Mouse (Mus musculus) olfactory bulb, adult 2 months (tissue): ENCODE measurements around the gene Fabp1. TPM values are rescaled to one million over a fixed set of nuclear protein-coding genes. Genes with fewer than 3 reads are reported as not detected.

Experiments used
- H3K27ac ChIP-seq: fragments of 200-500 bp; 2 replicates; pipeline ENCODE4 v1.5.1; 2012; ENCODE audit warnings: low read depth, low read length; ENCODE audit not compliant: insufficient read depth
- H3K4me1 ChIP-seq: fragments of 200-500 bp; 2 replicates; pipeline ENCODE4 v1.6.1; 2012; ENCODE audit warnings: low read length; ENCODE audit not compliant: control insufficient read depth, insufficient read depth
- H3K4me3 ChIP-seq: fragments of 200-500 bp; 2 replicates; pipeline ENCODE4 v1.5.1; 2012; ENCODE audit warnings: mild to moderate bottlenecking, low read depth, low read length, moderate library complexity; ENCODE audit not compliant: insufficient read depth
- CTCF ChIP-seq: fragments of 200-500 bp; IDR thresholded peaks from 2 replicates; pipeline ENCODE4 v1.5.1; 2012; ENCODE audit warnings: low read depth, mild to moderate bottlenecking, low read length, moderate library complexity; ENCODE audit not compliant: insufficient read depth
- POLR2A ChIP-seq: fragments of 200-500 bp; IDR thresholded peaks from 2 replicates; pipeline ENCODE4 v1.6.1; 2012; ENCODE audit warnings: mild to moderate bottlenecking, low read depth, low read length, moderate library complexity; ENCODE audit not compliant: insufficient read depth
- WGBS: fragments of 180-500 bp; shearing (Covaris S2); methylation state at CpG from one replicate; pipeline ENCODE4 v1.1.7; 2018; 5-methylcytosine and 5-hydroxymethylcytosine counted together
- polyA plus RNA-seq: library from polyadenylated mRNA; stranded (reverse); fragments of >200 nt; gene quantifications from 2 replicates; pipeline ENCODE4 v1.2.4, GENCODE M21; 2012; ENCODE audit warnings: low replicate concordance; ENCODE audit not compliant: missing spikeins, insufficient read depth, insufficient read length

The Fabp1 gene
- not detected in 2 replicates for polyA plus RNA-seq

DNA sequence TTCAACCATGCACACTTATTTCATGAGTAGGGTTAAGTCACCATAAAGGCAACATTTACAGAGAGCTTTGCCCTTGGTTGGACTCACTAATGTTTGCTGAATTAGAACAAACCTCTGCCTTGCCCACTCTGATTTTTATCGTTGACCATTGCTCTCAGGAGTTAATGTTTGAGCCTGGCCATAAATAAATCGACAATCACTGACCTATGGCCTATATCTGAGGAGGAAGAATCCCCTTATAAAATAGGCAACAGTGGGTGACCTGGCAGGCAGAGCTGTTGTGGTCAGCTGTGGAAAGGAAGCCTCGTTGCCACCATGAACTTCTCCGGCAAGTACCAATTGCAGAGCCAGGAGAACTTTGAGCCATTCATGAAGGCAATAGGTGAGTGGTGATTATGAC lies at the start of gene Fabp1:
TSS of gene Fabp1 (plus strand) at position 216 of the 400 bp plus-strand sequence.
- WGBS: 87% methylated on average over 4 of the region's 4 CpGs

DNA sequence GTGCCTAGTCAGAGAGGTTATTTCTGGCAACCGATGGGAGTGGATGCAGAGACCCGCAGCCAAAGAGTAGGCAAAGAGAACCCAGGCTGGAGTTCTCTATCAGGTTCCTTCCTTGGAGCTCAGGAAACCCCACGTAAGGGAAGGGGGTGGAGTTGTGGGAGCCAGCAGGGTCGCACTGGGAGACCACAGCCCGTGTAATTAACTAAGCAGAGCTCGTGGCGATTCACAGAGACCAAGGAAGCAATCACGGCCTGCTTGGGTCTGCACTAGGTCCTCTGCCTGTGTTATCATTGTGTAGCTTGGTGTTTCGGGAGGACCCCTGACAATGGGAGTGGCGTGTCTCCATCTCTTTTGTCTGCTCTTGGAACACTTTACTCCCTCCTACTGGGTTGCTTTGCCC lies 48.5 kb upstream of the Fabp1 start:
- H3K27ac ChIP-seq: no peak overlapping the region
- H3K4me1 ChIP-seq: no peaks in the 10 kb centered on the region
- WGBS: 48% methylated on average over 10 of the region's 10 CpGs
- no peak overlapping the region for H3K4me3 ChIP-seq
- no peak for TF ChIP-seq POLR2A
- no peak for TF ChIP-seq CTCF

More for the DNA sequence above, at the start of gene Fabp1:
- TF ChIP-seq CTCF: no peak
- TF ChIP-seq POLR2A: no peak
- Histone ChIP-seq H3K4me3 (no peak within 1 kb of the TSS), H3K27ac (no peak within 1 kb of the TSS), H3K4me1 (no peaks in the 10 kb centered on the region)

DNA sequence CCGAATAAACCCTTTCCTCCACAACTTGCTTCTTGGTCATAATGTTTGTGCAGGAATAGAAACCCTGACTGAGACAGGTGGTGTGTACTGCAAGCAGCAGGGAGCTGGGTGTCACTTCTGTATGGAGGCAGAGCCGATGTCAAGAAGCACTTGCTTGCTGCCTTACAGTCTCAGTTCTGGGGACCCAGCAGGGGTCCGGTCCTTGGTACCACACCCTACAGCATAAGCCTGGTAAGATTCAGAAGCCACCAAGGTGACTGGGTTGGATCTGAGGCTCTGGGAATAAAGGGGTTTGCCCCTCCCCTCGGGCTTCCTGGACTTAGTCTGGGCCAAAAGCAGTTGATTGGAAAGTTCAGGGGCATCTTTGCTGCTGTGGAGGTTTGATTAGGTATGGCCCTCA lies 46.1 kb upstream of the Fabp1 start:
- TF ChIP-seq CTCF (no peak), POLR2A (no peak)
- Histone ChIP-seq H3K27ac (no peak overlapping the region), H3K4me1 (no peaks in the 10 kb centered on the region), H3K4me3 (no peak overlapping the region)
- WGBS: 83% methylated on average over 4 of the region's 4 CpGs

DNA sequence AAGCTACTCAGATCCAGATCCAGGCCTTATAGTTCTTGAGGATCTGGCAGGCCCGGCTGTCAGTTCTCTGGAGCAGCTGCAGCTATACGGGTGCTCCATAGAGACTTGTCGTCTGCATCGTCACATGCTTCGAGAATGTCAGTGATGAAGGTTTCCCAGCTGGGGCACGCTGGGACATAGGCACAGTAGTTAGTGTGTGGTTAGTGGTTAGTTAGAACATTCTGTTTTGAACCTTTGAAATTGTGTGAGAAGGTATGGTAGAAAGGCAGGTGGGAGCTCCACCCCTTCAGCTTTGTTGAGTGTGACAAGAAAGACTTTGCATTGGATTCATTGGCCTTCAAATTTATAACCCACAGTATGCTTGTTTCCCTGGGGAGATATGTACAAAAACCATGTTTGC lies 44.8 kb upstream of the Fabp1 start:
- H3K4me1 ChIP-seq: no peaks in the 10 kb centered on the region
- TF ChIP-seq CTCF: no peak
- no peak for TF ChIP-seq POLR2A
- H3K27ac ChIP-seq: no peak overlapping the region
- no peak overlapping the region for H3K4me3 ChIP-seq
- 93% methylated on average over 6 of the region's 6 CpGs for WGBS

DNA sequence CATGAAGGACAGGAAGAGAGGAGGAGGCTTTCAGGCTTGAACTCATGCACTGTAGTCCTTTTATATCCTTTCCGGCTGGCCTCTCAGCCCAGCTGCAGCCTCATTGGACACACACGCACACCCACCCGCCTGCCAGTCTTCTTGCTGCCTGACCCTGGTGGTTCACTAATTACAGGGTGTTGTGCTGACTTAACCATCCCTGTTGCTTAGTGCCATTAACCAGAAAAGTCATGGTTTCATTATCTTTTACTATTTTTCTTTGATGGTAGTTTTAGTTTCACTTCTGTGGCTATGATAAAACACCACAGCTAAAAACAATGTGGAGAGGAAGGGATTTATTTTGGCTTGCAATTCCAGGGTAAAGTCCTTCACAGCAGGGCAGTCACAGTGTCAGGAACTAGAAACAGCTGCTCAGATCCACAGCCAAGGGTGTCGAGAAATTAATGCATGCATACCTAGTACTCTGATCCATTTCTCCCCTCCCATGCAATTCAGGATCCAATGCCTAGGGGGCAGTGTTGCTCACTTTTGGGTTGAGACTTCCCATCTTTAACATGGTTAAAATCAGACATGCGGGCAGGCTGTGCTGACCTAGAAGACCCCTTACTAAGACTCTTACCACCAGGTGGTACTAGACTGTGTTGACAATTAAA lies 42.8 kb upstream of the Fabp1 start:
- no peaks in the 10 kb centered on the region for H3K4me1 ChIP-seq
- 48% methylated on average over 5 of the region's 5 CpGs for WGBS
- H3K27ac ChIP-seq: no peak overlapping the region
- H3K4me3 ChIP-seq: no peak overlapping the region
- TF ChIP-seq CTCF (no peak), POLR2A (no peak)

DNA sequence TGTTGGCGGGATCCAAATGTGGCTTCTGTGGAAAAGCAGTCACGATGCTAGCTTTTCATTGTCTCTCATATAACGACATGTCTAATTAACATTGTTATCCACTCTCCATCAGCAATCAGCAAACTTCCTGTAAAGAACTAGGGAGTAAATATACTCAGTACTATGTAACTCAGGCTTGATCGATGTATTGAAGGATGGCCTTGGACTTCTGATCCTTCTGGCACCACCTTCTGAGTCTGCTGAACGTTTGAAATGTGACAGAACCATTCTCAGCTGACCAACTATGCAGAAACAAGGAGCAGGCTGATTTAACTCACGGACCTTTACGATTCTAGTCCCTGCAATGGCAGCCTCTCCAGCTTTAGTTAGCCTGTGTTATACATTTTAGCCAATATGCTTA lies 38.3 kb upstream of the Fabp1 start:
- WGBS: 56% methylated on average over 7 of the region's 7 CpGs
- Histone ChIP-seq H3K4me3 (no peak overlapping the region), H3K4me1 (no peaks in the 10 kb centered on the region), H3K27ac (no peak overlapping the region)
- no peak for TF ChIP-seq CTCF
- TF ChIP-seq POLR2A: no peak

DNA sequence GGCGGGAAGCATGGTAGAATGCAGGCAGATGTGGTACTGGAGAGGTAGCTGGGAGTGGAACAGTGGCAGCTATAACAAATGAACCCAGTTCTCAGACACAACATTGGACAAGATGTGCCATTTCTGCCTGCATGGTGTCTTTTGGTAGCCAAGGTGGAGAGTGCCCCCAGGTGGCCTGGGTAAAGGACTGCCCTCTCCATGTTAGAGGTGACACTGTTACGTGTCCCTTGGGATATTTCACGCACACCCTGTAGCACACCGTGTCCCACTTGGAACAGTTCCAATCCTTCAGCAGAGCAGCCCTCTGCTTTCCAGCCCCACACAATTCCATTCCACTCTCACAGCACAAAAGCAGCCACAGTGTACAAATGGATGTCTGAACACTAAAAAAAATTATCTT lies 37.4 kb upstream of the Fabp1 start:
- no peak overlapping the region for H3K27ac ChIP-seq
- H3K4me1 ChIP-seq: no peaks in the 10 kb centered on the region
- TF ChIP-seq POLR2A: no peak
- no peak for TF ChIP-seq CTCF
- WGBS: 41% methylated on average over 4 of the region's 4 CpGs
- no peak overlapping the region for H3K4me3 ChIP-seq

DNA sequence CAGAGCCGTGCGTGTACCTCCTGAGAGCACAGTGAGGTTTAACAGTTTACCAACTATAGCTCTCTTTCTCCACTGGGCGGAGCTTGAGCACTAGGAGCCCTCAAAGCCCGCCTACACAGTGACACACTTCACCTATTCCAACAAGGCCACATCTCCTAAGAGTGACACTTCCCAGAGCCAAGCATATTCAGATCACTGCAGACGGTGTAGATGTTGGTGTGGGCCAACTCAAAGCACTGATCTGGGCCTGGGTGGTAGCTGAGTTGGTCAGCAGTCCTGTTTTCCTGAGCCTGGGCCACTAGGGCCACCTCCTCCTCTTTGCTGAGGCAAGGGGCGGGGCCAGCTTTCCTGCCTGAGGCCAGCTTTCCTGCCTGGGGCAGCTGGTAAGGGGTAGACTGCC lies 35.2 kb upstream of the Fabp1 start:
- WGBS: 57% methylated on average over 6 of the region's 6 CpGs
- TF ChIP-seq CTCF (no peak), POLR2A (no peak)

DNA sequence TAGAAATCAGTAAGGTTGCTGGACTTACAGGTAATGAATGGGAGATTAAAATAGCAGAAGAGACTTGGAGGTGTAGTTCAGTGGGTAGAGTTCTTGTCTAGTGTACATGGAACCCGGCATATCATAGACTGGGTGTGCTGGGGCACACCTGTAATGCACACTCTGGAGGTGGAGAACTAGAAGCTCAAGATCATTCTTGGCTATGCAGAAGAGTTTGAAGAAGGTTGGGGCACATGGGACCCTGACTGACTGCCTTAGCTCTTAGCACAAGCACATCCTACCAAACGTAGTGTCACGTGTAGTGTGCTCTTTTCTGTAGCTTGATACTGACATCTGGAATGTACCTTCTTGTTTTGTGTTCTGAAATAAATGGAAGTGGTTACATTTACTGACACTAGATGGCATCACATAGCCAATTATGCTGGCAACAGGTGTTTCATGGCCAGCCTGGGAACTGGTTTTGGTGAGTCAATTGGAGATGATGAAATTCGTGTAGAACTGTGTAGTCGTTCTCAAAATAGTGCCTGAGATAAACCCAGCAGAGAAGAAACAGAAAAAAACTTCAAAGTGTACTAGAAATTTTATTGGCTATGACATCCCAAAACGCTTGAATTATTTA lies 33.0 kb upstream of the Fabp1 start:
- no peak overlapping the region for H3K4me3 ChIP-seq
- H3K4me1 ChIP-seq: no peaks in the 10 kb centered on the region
- TF ChIP-seq CTCF (no peak), POLR2A (no peak)
- no peak overlapping the region for H3K27ac ChIP-seq
- 40% methylated on average over 6 of the region's 6 CpGs for WGBS

More for the DNA sequence above, 35.2 kb upstream of the Fabp1 start:
- Histone ChIP-seq H3K27ac (no peak overlapping the region), H3K4me1 (no peaks in the 10 kb centered on the region), H3K4me3 (no peak overlapping the region)
